Mouse (Mus musculus): Measurements from ENCODE around the gene BC035044. TPM values are rescaled to one million over a fixed set of nuclear protein-coding genes. Genes with fewer than 3 reads are reported as not detected.
"Not testable (repeated sequence)": the region's sequence is repeated elsewhere in the genome, so short reads cannot be mapped to it uniquely, and the experiment has no call there.

The BC035044 gene
- 0.56 and 1.1 TPM in 2 replicates for polyA plus RNA-seq (2014; fragmentation: Nextera tagmentation; extraction: Ambion mirVana)

- Histone ChIP-seq H3K4me3 (ENCODE audit: low read depth, low read length) (no peak within 1 kb of the TSS), H3K27me3 (replicated peaks; ENCODE audit: control insufficient read depth, insufficient read depth, low read length) (no peaks in the 10 kb centered on the region), H3K36me3 (ENCODE audit: control insufficient read depth, insufficient read depth, low read length) (no peaks in the 10 kb centered on the region), H3K4me2 (ENCODE audit: low read depth, low read length) (no peak within 1 kb of the TSS), H3K9me3 (ENCODE audit: control insufficient read depth, low read length) (no peaks in the 10 kb centered on the region), H3K4me1 (ENCODE audit: control insufficient read depth, insufficient read depth, low read length) (no peaks in the 10 kb centered on the region), H3K9ac (ENCODE audit: low read depth, low read length) (no peak within 1 kb of the TSS), H3K27ac (replicated peaks; ENCODE audit: low read depth, low read length) (no peak within 1 kb of the TSS)
- ATAC-seq (ENCODE audit: low read depth) (no peak), DNase-seq (ENCODE audit: low spot score) (no peak)
- 54% methylated on average over 2 of the region's 2 CpGs for WGBS
These were observed at the start of gene BC035044 for GRCm38 (mm10) chr6:128890948-128891355. TSS of gene BC035044 (minus strand) at chr6:128891126.

GRCm38 (mm10) chr6:128935889-128936665 is 45.2 kb upstream of the BC035044 start:
- DNase-seq (ENCODE audit: low spot score); H3K4me2 ChIP-seq (ENCODE audit: low read depth, low read length); H3K27ac ChIP-seq (replicated peaks; ENCODE audit: low read depth, low read length); ATAC-seq (ENCODE audit: low read depth); H3K9ac ChIP-seq (ENCODE audit: low read depth, low read length); H3K36me3 ChIP-seq (ENCODE audit: control insufficient read depth, insufficient read depth, low read length); H3K4me3 ChIP-seq (ENCODE audit: low read depth, low read length); H3K27me3 ChIP-seq (replicated peaks; ENCODE audit: control insufficient read depth, insufficient read depth, low read length); H3K9me3 ChIP-seq (ENCODE audit: control insufficient read depth, low read length); H3K4me1 ChIP-seq (ENCODE audit: control insufficient read depth, insufficient read depth, low read length): not testable (repeated sequence)
- 86% methylated on average over 4 of the region's 13 CpGs for WGBS

GRCm38 (mm10) chr6:128934081-128934480 is 43.2 kb upstream of the BC035044 start, which contains the start of gene Clec2g:
TSS of gene Clec2g (plus strand) at chr6:128934381.
- H3K27ac ChIP-seq (replicated peaks; ENCODE audit: low read depth, low read length); H3K36me3 ChIP-seq (ENCODE audit: control insufficient read depth, insufficient read depth, low read length); H3K4me1 ChIP-seq (ENCODE audit: control insufficient read depth, insufficient read depth, low read length); H3K4me2 ChIP-seq (ENCODE audit: low read depth, low read length); H3K9me3 ChIP-seq (ENCODE audit: control insufficient read depth, low read length); ATAC-seq (ENCODE audit: low read depth); H3K9ac ChIP-seq (ENCODE audit: low read depth, low read length); H3K27me3 ChIP-seq (replicated peaks; ENCODE audit: control insufficient read depth, insufficient read depth, low read length); H3K4me3 ChIP-seq (ENCODE audit: low read depth, low read length): not testable (repeated sequence)
- WGBS = 89% methylated on average over 4 of the region's 4 CpGs
- peak; percentile 5 for DNase-seq (ENCODE audit: low spot score)

- Histone ChIP-seq H3K9ac (ENCODE audit: low read depth, low read length) (no peak overlapping the region), H3K9me3 (ENCODE audit: control insufficient read depth, low read length) (no peaks in the 10 kb centered on the region), H3K27me3 (replicated peaks; ENCODE audit: control insufficient read depth, insufficient read depth, low read length) (no peaks in the 10 kb centered on the region), H3K4me3 (ENCODE audit: low read depth, low read length) (no peak overlapping the region), H3K36me3 (ENCODE audit: control insufficient read depth, insufficient read depth, low read length) (no peaks in the 10 kb centered on the region), H3K4me1 (ENCODE audit: control insufficient read depth, insufficient read depth, low read length) (no peaks in the 10 kb centered on the region), H3K4me2 (ENCODE audit: low read depth, low read length) (no peak overlapping the region), H3K27ac (replicated peaks; ENCODE audit: low read depth, low read length) (no peak overlapping the region)
- DNase-seq (ENCODE audit: low spot score) = peak; percentile 49
- peak; percentile 62 for ATAC-seq (ENCODE audit: low read depth)
- 10% methylated on average over 2 of the region's 2 CpGs for WGBS
These were observed 42.1 kb upstream of the BC035044 start for GRCm38 (mm10) chr6:128933050-128933449.

GRCm38 (mm10) chr6:128917322-128917721 is 26.4 kb upstream of the BC035044 start:
- no peak overlapping the region for H3K4me3 ChIP-seq (ENCODE audit: low read depth, low read length)
- no peaks in the 10 kb centered on the region for H3K27me3 ChIP-seq (replicated peaks; ENCODE audit: control insufficient read depth, insufficient read depth, low read length)
- no peak overlapping the region for H3K9ac ChIP-seq (ENCODE audit: low read depth, low read length)
- no peaks in the 10 kb centered on the region for H3K9me3 ChIP-seq (ENCODE audit: control insufficient read depth, low read length)
- WGBS = 81% methylated on average over 2 of the region's 2 CpGs
- H3K4me1 ChIP-seq (ENCODE audit: control insufficient read depth, insufficient read depth, low read length) = no peaks in the 10 kb centered on the region
- no peak overlapping the region for H3K27ac ChIP-seq (replicated peaks; ENCODE audit: low read depth, low read length)
- no peak overlapping the region for H3K4me2 ChIP-seq (ENCODE audit: low read depth, low read length)
- no peak for ATAC-seq (ENCODE audit: low read depth)
- H3K36me3 ChIP-seq (ENCODE audit: control insufficient read depth, insufficient read depth, low read length) = no peaks in the 10 kb centered on the region
- no peak for DNase-seq (ENCODE audit: low spot score)

GRCm38 (mm10) chr6:128913598-128914254 is 22.8 kb upstream of the BC035044 start:
- Histone ChIP-seq H3K4me2 (ENCODE audit: low read depth, low read length) (no peak overlapping the region), H3K27me3 (replicated peaks; ENCODE audit: control insufficient read depth, insufficient read depth, low read length) (no peaks in the 10 kb centered on the region), H3K9me3 (ENCODE audit: control insufficient read depth, low read length) (no peaks in the 10 kb centered on the region), H3K4me3 (ENCODE audit: low read depth, low read length) (no peak overlapping the region), H3K27ac (replicated peaks; ENCODE audit: low read depth, low read length) (no peak overlapping the region), H3K9ac (ENCODE audit: low read depth, low read length) (no peak overlapping the region), H3K36me3 (ENCODE audit: control insufficient read depth, insufficient read depth, low read length) (no peaks in the 10 kb centered on the region), H3K4me1 (ENCODE audit: control insufficient read depth, insufficient read depth, low read length) (no peaks in the 10 kb centered on the region)
- WGBS = 85% methylated on average over 2 of the region's 2 CpGs
- ATAC-seq (ENCODE audit: low read depth) (no peak), DNase-seq (ENCODE audit: low spot score) (no peak)

GRCm38 (mm10) chr6:128900796-128901552 is 10.0 kb upstream of the BC035044 start:
- 94% methylated on average over 5 of the region's 6 CpGs for WGBS
- not testable (repeated sequence) for H3K27ac ChIP-seq (replicated peaks; ENCODE audit: low read depth, low read length); H3K9me3 ChIP-seq (ENCODE audit: control insufficient read depth, low read length); H3K4me2 ChIP-seq (ENCODE audit: low read depth, low read length); H3K9ac ChIP-seq (ENCODE audit: low read depth, low read length); H3K4me3 ChIP-seq (ENCODE audit: low read depth, low read length); ATAC-seq (ENCODE audit: low read depth); H3K4me1 ChIP-seq (ENCODE audit: control insufficient read depth, insufficient read depth, low read length); H3K36me3 ChIP-seq (ENCODE audit: control insufficient read depth, insufficient read depth, low read length); DNase-seq (ENCODE audit: low spot score); H3K27me3 ChIP-seq (replicated peaks; ENCODE audit: control insufficient read depth, insufficient read depth, low read length)

GRCm38 (mm10) chr6:128900044-128900443 is 9.1 kb upstream of the BC035044 start:
- H3K4me2 ChIP-seq (ENCODE audit: low read depth, low read length) = no peak overlapping the region
- H3K4me3 ChIP-seq (ENCODE audit: low read depth, low read length) = no peak overlapping the region
- no peaks in the 10 kb centered on the region for H3K9me3 ChIP-seq (ENCODE audit: control insufficient read depth, low read length)
- DNase-seq (ENCODE audit: low spot score) (no peak), ATAC-seq (ENCODE audit: low read depth) (no peak)
- no peaks in the 10 kb centered on the region for H3K36me3 ChIP-seq (ENCODE audit: control insufficient read depth, insufficient read depth, low read length)
- WGBS = 72% methylated on average over 2 of the region's 2 CpGs
- no peaks in the 10 kb centered on the region for H3K4me1 ChIP-seq (ENCODE audit: control insufficient read depth, insufficient read depth, low read length)
- H3K9ac ChIP-seq (ENCODE audit: low read depth, low read length) = no peak overlapping the region
- no peaks in the 10 kb centered on the region for H3K27me3 ChIP-seq (replicated peaks; ENCODE audit: control insufficient read depth, insufficient read depth, low read length)
- no peak overlapping the region for H3K27ac ChIP-seq (replicated peaks; ENCODE audit: low read depth, low read length)
